Mouse (Mus musculus): ENCODE measurements around the gene Polk.

The Polk gene

DNA sequence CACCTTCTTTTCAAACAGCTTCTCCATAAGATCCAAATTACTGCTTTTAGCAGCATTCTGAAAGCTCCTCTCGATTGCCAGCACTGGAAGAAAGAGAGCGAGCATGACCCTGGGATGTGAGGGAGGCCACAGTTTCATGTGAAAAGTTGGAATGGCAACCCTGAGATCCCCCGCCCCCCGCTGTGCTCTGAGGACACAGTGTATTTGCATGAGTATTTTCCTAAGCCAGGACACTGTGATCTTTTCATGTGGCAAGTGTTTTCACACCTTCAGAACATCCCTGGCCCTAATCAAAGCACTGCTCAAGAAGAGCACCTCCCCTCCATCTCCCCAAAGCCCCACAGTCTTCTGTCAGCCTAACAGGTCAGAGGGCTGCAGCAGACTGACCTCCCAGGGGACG is 77.1 kb downstream of the Polk start:
- no peak for DNase-seq (ENCODE audit: low read depth, low spot score)

DNA sequence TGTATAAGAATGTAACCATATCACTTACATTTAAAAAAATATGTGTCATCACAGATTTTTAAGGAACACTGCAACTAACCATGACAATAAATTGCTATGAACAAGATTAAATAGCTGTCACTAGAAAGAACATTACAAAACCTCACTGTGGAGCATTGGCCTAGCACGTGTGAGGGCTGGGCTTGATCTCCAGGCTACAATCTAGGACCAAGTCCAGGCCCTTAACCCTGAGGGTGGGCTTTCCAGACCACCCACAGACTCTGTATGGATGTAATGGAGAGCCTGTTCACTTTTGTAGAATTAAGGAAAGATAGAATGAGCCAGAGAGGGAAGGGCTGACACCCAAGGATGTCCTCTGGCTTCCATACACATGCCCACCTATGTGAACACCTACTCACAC is 79.7 kb downstream of the Polk start:
- no peak for DNase-seq (ENCODE audit: low read depth, low spot score)

DNA sequence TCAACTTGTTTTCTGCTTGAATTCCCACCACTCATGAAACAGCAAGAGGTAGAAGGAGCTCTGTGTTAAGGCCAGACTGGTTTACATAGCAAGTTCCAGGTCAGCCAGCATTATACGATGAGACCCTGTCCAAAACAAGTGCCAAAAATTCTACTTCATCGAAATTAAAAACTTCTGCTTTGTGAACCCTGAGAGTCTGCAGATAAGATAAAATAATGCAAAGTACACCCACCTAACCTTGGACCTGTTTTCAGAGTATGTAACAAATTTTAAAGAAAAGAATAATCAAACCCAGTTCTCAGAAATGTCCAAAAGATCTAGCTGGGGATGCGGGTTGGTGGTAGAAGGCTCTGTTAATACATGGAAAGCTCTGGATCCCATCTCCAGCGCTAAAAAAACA is 83.8 kb downstream of the Polk start:
- DNase-seq (ENCODE audit: low read depth, low spot score), result no peak

DNA sequence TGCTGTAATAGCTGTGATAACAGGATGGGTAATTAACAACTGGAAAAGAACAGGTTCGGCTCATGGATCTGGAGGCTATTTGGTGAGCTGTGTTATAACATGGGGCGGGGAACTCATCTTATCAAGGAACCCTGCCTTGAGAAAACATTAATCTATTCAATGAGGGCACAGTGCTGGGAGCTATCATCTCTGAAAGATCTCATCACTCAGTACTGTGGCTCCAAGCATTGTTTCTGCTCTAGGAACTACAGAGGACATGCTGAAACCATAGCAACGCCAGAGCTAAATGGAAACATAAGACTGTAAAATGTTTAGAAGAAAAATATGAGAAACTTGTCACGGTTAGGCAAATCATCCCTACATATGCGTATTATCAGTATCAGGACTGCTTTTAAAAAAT is 84.4 kb downstream of the Polk start:
- DNase-seq (ENCODE audit: low read depth, low spot score), result no peak

DNA sequence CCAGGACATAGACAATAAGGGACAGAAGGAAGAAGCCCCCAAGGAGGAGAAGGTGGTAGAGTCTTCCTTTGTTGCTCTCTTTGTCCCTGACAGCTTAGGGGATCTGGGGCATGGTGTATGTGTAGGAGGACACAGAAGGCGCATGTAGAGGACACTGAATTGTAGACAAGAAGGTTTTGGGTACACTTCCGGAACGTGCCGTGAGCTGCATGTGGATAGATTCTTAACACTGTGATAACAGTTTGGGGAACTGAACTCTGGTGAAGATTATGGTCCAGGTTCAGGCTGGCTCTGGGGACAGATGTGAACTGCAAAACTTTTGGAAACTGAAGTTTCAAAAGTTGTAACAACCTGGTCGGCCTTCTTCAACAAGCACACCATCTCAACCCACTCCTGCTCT is 84.8 kb downstream of the Polk start:
- no peak for DNase-seq (ENCODE audit: low read depth, low spot score)

DNA sequence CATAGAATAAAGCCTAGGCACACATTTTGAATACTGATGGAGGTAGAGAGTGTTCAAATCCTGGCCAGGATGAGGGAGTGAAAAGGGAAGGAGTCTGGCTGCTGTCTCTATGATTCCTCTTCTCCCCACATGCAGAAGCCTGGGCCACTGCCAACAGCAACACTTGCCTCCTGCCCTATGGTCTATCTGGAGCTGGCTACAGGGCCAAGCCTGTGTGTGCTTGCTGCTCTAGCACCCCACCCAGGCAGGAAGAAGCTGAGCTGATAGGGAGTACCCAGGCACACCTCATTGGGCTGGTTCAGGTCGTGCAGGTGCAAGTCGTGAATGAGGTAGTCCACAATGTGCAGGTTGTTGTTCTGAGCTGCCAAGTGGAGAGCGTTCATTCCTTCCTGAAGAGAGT is 88.1 kb downstream of the Polk start:
- DNase-seq (ENCODE audit: low read depth, low spot score), result no peak

DNA sequence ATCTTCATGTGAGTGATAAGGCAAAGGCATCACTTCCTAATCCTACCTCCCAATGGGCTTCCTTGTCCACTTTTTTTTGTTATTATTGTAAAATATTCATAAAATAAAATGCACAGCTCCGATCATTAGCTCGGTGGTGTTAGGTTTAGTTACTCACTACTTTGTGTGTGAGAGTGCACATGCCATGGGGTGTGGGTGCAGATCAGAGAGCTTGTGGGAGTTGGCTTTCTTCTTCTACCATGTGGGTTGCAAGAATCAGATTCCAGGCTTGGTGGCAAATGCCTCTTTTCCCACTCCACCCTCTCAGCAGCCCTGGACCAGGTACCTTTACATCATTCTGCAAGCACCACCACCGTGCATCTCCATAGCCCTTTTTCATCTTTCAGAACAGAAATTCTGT is 89.8 kb downstream of the Polk start:
- no peak for DNase-seq (ENCODE audit: low read depth, low spot score)

DNA sequence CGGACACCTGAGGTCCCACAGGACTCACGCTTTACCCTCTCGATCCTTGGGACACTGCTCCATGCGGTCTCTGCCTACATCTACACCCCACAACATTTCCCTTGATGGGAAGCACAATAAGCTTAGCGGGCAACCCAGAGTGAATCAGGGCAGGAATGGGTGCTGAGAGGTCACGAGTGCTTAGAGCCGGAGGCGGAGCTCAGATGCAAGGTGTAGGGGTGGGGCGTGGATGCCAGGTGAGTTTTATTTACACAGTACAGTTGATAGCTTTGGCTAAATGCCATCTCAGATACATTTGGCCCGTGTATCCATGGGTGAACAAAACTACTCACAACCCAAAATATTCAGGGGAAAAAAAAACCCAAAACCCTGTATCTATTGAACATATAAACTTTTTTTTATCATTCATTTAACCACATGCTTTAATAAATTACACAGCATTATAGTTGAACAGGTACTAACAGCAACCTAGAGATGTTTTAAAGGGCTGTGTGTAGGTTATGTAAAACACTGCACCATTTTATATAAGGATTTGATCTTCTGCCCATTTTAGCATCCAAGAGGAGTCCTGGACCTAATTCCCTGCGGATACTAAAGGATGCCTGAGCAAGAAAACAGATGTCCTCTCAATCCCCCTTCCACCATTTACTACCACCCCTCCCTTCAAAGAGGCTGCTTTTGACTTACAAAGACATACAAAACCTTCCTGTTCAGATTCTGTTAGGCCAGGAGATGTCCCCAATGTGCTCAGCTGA is 90.8 kb downstream of the Polk start:
- DNase-seq (ENCODE audit: low read depth, low spot score), result no peak

DNA sequence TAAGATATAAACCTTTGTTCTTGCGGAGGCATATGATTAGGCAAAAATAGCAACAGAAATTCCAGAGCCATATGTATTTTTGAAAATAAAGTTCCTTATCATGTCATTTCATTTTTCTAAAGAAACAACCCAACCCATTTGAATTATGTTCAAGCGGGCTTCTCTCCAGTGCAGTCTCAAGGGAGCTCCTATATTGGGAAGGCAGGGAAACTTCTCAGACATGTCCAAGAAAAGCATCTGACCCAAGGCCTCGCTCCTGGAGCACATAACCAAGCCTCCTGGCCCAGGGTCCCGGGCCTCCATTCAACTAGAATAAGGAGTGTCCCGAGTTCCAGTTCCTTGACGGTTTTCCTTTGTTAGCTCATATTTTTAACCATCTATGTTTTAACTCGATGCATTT is 91.5 kb downstream of the Polk start:
- DNase-seq (ENCODE audit: low read depth, low spot score), result no peak

DNA sequence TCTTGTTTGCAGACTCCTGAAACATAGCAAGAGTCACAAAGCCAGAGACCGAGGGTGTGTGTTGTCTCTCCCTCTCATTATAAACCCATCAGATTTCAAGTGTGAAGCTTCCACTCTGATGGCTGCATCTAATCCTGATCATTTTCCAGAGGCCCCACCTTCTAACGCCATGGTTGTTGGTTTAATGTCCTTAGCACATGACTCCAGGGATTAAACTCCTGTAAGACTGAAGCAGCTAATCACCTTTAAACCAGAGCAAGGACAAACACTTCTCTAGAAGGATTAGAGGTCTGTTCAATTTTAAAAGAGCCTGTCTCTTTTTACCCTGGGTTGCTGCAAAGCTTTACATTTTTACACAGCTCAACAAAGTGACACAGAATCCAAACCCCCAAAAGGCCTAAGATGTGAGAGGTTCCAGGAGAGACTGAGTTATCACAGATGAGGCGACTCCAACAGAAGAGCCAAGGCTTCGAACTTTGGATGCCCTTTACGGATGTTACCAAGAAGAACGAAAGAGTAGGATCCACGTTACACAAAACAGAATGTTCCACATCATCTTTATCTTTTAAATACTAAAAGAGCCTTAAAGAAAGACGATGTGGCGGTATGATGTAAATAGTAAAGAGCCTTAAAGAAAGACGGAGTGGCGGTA is 92.0 kb downstream of the Polk start:
- no peak for DNase-seq (ENCODE audit: low read depth, low spot score)

DNA sequence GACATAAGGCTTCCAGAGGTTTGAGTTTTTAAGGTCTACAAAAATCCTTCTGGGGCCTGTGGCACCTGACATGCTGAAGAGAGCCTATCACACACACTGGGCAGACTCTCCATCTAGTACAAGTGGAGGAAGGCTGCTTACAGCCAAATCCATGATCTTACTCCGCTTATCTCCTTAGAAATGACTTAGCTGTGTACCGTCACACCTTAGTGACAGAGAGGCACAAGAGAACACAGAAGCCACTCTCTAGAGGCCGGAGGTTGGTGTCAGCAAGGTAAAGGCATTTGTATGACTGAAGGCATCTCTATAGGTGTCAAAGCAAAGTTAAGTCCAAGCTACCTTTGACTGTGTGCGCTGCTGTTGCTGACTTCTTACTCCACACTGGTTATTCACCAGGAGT is 101.9 kb downstream of the Polk start:
- no peak for DNase-seq (ENCODE audit: low read depth, low spot score)

DNA sequence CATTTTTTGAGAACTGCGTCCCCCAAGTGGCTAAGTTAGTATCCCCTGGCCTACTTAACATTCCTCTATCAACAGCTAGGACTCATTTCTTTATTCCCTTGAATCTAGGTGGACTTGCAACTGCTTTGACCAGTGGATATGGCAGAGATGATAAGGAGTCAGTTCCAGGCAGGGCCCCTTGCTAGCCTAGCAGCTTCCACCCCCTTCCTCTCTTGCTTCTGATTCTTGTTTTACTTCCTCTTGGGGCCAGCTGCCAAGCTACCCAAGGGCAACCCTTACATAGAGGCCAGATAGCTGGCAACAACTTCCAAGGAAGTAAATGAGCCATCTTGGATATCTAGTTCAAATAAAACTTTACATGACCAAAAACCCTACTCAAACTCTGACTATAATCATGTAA is 105.5 kb downstream of the Polk start:
- DNase-seq (ENCODE audit: low read depth, low spot score), result no peak

DNA sequence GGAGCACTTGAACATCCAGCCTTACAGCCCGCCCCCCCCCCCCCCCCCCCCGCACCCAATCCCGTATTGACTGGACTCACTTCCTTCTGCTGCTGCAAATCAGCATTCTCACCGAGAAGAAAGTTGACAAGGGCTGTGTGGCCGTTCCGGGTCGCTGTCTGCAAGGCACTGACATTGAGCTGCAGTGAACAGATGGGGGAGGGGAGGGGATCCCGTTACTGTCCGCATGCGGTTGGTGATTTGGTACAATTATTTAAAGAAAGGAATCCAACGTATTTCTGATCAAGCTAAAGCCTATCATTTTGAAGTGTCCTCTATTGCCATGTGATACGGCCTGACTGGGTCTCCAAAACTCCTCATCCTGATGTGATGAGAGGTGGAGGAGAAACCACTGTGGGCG is 106.6 kb downstream of the Polk start:
- no peak for DNase-seq (ENCODE audit: low read depth, low spot score)

DNA sequence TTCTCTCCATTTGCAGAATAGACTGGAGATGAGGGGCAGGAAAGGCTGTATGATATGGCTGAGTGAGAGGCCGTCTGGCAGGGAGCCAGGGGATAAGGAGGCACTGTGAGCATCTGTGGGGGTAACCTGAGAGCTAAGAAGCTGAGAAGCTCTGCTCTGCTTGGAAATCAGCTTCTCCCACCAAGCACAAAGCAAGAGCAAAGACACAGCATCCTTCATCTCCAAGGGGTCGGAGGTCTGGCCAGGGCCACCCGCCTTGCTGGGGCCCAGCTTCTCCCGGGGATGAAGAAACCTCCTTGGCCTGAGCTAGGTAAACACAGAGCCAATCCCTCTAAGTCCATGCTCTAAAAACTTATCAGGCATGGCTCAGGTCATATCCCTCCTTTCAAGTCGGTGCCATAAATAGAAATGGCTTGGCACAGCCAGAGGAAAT is 107.5 kb downstream of the Polk start:
- DNase-seq (ENCODE audit: low read depth, low spot score), result no peak

DNA sequence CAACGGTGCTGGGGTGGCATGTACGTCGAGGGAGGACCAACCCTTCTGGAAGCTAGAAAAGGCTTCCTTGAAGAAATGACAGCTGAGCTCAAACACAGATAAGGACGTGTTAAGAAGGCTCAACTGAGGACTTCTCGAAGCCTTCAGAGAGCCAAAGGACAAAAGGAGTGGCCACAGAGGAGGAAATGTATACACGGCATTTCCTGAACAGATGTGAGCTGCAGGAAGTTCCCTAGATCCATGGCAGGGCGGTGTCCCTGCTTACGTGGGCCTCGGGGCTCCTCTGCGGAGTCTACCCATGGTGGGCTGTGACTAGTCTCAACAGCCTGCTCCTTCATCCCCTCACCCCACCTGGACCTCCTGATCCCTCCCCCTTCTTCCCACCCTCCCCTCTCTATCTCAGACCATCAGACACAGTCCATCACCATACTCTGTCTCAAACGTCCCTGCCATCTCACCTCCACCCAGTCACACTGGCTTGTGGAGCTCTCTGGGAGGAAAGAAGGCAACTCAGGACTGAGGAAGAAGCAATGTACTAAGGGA is 108.7 kb downstream of the Polk start:
- DNase-seq (ENCODE audit: low read depth, low spot score), result no peak

DNA sequence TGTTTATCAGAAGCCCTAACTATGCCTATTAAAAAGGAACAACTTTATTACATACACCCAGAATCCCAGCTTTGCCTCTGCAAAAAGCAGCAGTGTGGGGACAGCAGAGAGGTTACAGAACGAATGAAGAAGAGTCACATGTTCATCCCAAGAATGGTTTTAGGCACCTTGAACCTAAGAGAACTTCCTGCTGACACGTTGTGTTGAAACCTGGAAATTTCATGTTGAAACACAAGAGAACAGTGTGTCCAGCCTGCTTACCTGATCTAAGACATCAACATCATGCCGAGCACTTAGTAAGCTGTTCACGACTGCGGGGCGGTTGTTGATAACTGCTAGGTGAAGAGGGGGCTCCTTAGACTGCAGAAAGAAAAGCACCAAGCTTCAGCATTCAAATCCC is 109.3 kb downstream of the Polk start:
- DNase-seq (ENCODE audit: low read depth, low spot score), result no peak

DNA sequence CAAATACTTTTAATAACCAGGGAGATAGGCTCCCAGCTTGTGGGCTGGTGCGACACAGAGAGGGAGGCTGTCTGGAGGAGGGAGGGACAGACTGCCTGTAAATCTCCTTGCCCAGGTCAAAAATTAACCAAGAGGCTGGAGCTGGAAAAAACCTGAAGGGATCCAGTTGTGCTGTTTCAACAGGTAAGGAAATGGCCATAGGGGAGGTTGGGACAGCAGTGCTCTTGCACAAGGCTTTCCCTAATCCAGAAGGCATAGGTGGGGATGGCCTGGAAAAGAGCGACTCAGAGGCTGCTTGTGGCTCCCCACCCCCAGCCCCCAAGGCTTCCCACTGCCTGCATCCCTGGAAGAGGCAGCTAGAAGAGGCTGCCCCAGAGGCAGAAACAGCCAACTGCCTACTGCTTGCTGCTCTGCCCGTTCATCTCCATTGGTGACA is 110.0 kb downstream of the Polk start:
- DNase-seq (ENCODE audit: low read depth, low spot score), result no peak

DNA sequence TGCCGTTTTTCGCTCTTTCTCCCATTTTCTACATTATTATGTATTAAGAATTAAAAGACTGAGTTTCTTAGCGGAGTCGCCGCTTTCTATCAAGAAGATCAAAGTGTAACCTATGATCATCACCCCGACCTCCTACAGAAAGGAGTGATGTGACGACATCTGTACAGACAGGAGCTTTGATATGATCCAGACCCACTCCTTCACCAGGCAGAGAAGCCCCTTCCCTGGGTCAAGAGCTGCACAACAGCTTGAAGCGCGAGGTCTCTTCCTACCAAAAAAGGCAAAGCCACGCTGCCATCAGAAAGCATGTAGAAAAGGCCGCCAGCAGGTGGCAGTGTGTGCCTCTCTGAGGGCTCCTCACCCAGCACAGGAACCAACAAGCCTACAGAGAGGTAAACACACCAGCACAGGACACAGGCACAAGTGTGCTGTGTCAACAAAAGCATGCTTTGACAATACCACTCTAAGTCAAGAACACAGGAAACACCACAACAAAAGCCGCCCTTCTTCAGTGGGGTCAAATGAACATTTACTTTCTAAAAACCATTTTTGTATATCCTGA is 110.7 kb downstream of the Polk start:
- DNase-seq (ENCODE audit: low read depth, low spot score), result peak; percentile 80

Measured in embryo, embryonic 11.5 days (tissue).